Mouse (Mus musculus): ENCODE data around the gene Plvap.

DNA sequence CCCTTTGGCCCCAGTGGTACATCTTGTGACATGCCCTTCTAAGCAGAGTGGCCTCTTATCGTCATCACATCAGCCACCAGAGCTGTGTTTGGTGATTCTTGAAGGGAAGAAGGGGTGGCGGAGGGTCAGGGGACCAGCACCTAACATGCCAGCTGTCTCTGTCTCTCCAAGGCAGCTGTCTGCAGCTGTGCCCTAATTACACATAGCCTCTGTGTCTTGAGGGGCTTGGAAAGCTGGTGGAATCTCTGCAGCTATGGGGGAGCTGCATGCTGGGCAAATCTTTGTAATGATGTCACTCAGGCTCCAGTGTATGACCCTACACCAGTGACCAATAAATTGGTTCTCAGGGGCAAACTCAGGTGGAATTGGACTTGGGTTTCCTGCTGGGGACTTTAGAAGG, 58.9 kb downstream of the Plvap start:
- TF ChIP-seq CTCF (IDR thresholded peaks at IDR 0.05; ENCODE audit: insufficient read depth, low read length) (no peak), POLR2A (IDR thresholded peaks at IDR 0.05; ENCODE audit: borderline replicate concordance, extremely low read depth, low read depth, low read length) (no peak)
